Comparison of ENCODE assay signal across 13 mouse cellular contexts in the genomic region with DNA sequence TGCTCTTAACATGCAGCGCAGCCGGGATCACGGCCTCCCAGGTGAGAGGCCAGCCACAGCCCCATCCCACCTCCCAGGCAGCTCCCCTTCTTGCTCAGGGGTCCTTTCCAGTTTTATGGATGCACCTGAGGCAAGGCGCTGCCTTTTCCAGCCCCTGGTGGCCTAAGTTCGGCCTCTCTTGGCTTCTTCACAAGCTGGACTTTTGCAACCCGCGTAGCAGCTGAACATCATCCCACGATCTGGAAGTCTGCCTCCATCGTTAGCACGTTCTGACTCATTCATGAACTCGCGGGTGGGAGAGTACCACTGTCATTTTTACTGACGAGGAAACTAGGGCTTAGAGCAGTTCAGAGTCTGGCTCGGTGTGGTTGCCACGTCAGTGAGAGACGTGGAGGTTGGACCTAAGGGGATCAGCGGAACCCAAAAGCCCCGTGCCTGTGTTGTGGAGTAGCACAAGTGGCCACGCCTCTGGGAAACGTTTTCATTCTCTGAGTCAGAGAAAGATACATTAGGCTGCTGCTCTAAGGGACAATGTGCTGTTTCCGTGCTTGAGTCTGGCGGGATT. TPM values are rescaled to one million over a fixed set of nuclear protein-coding genes. Genes with fewer than 3 reads are reported as not detected.
DNase-seq lines count a peak whose midpoint lies in the region; ATAC-seq lines count a peak whose summit lies in the region.
"Had no signal": no experiment of that assay in that cellular context is flagged by ENCODE, and none has a peak within 500 bp of the region (broad histone marks: within the 10 kb centered on the region; RNA-seq: fewer than 3 reads in every experiment).

No protein-coding gene starts in this region.

- H3K4me2 ChIP-seq in midbrain, embryonic 11.5 days: no peak overlapping the region
- H3K4me2 ChIP-seq: limb, embryonic 13.5 days; lung, embryonic 15.5 days; midbrain, embryonic 13.5 days had no signal

- no peaks in the 10 kb centered on the region for H3K9me3 ChIP-seq in midbrain, embryonic 11.5 days (ENCODE audit: control insufficient read depth, low read length)
- H3K9me3 ChIP-seq: limb, embryonic 13.5 days; lung, embryonic 15.5 days; midbrain, embryonic 13.5 days had no signal

- no peak overlapping the region for H3K27ac ChIP-seq in midbrain, embryonic 11.5 days (ENCODE audit: low read depth, low read length)
- H3K27ac ChIP-seq: limb, embryonic 13.5 days; lung, embryonic 15.5 days; midbrain, embryonic 13.5 days had no signal

- H3K4me3 ChIP-seq in midbrain, embryonic 11.5 days (ENCODE audit: low read depth, low read length): no peak overlapping the region
- H3K4me3 ChIP-seq: limb, embryonic 13.5 days; lung, embryonic 15.5 days; midbrain, embryonic 13.5 days had no signal

- H3K9ac ChIP-seq in midbrain, embryonic 11.5 days (ENCODE audit: low read length): no peak overlapping the region
- H3K9ac ChIP-seq: limb, embryonic 13.5 days; lung, embryonic 15.5 days; midbrain, embryonic 13.5 days had no signal

- 0 out of 2 replicates have a peak, but pooled peaks cover 3% of the 10 kb centered on the region for H3K4me1 ChIP-seq in midbrain, embryonic 11.5 days (ENCODE audit: control insufficient read depth, insufficient read depth, low read length)
- H3K4me1 ChIP-seq: limb, embryonic 13.5 days; lung, embryonic 15.5 days; midbrain, embryonic 13.5 days had no signal

- H3K36me3 ChIP-seq in midbrain, embryonic 11.5 days (ENCODE audit: control insufficient read depth, insufficient read depth, low read length): no peaks in the 10 kb centered on the region
- H3K36me3 ChIP-seq: limb, embryonic 13.5 days; lung, embryonic 15.5 days; midbrain, embryonic 13.5 days had no signal

- DNase-seq in gastrocnemius, postnatal 25 days: peak; percentile 24
- no peak for DNase-seq in gastrocnemius, postnatal 4 days (ENCODE audit: low spot score in 2 of 2)
- DNase-seq in right cerebral cortex, adult 18-20 months: peak; percentile 79
- no peak for DNase-seq in right cerebral cortex, postnatal 4 days
- DNase-seq in layer of hippocampus, adult 9-11 months: peak; percentile 46
- DNase-seq in telencephalon, adult 2 months (ENCODE audit: low read depth, low spot score): peak; percentile 54
- DNase-seq in adrenal gland, postnatal 4 days (ENCODE audit: low spot score in 2 of 2): no peak
- DNase-seq in midbrain, embryonic 11.5 days (ENCODE audit: low spot score, missing footprints): no peak
- DNase-seq: cerebellum, adult 9-10 months had no signal

- 86% methylated on average over 22 of the region's 22 CpGs for WGBS in midbrain, embryonic 11.5 days

- H3K27me3 ChIP-seq in midbrain, embryonic 11.5 days (ENCODE audit: control insufficient read depth, insufficient read depth, low read length): no peaks in the 10 kb centered on the region
- H3K27me3 ChIP-seq: lung, embryonic 15.5 days; midbrain, embryonic 13.5 days had no signal

- no peak for ATAC-seq in midbrain, embryonic 11.5 days (ENCODE audit: low FRiP score)
- ATAC-seq: midbrain, embryonic 13.5 days had no signal

RNA-seq across cellular contexts. Expression of gene Mpo, which starts 8.4 kb away (rescaled TPM):
- not detected for total RNA-seq in gastrocnemius, postnatal 25 days (2021)
- total RNA-seq in gastrocnemius, postnatal 4 days (2021): under 1 TPM; 0.34 to 0.93 TPM
- 10 to 100 TPM in 1 of 2 experiments, 1 to 10 TPM in 1; 2.8 to 12.9 TPM for total RNA-seq in adrenal gland, postnatal 4 days (2021)
- polyA plus RNA-seq in midbrain, embryonic 11.5 days (2014; fragmentation: Nextera tagmentation; extraction: Ambion mirVana): 2.6 and 2.9 TPM in 2 replicates
- polyA plus RNA-seq: C2C12 had no signal

RNA-seq across cellular contexts. Expression of gene Lpo, which starts 26.3 kb away (rescaled TPM):
- not detected for total RNA-seq in gastrocnemius, postnatal 25 days (2021)
- total RNA-seq in gastrocnemius, postnatal 4 days (2021): not detected
- total RNA-seq in adrenal gland, postnatal 4 days (2021): not detected
- 0.27 and 0.57 TPM in 2 replicates for polyA plus RNA-seq in midbrain, embryonic 11.5 days (2014; fragmentation: Nextera tagmentation; extraction: Ambion mirVana)
- polyA plus RNA-seq: C2C12 had no signal

RNA-seq across cellular contexts. Expression of gene Tspoap1, which starts 41.5 kb away (rescaled TPM):
- under 1 TPM in 1 of 2 experiments, not detected in 1; 0.08 TPM for total RNA-seq in gastrocnemius, postnatal 25 days (2021)
- under 1 TPM; 0.18 to 0.39 TPM for total RNA-seq in gastrocnemius, postnatal 4 days (2021)
- 1 to 10 TPM; 6.4 to 7.6 TPM for total RNA-seq in adrenal gland, postnatal 4 days (2021)
- 7.0 and 9.0 TPM in 2 replicates for polyA plus RNA-seq in midbrain, embryonic 11.5 days (2014; fragmentation: Nextera tagmentation; extraction: Ambion mirVana)
- polyA plus RNA-seq: C2C12 had no signal

RNA-seq across cellular contexts. Expression of gene Mks1, which starts 51.2 kb away (rescaled TPM):
- total RNA-seq in gastrocnemius, postnatal 25 days (2021): 1 to 10 TPM; 1.2 to 1.5 TPM
- 1 to 10 TPM; 5.3 to 6.6 TPM for total RNA-seq in gastrocnemius, postnatal 4 days (2021)
- total RNA-seq in adrenal gland, postnatal 4 days (2021): 10 to 100 TPM; 22.3 to 22.5 TPM
- polyA plus RNA-seq in midbrain, embryonic 11.5 days (2014; fragmentation: Nextera tagmentation; extraction: Ambion mirVana): 11.0 and 12.1 TPM in 2 replicates

Comparison
In these comparisons a context has a peak if more than half of its experiments do, and no peak if none do; other contexts are left out.
1. DNase-seq: peak in gastrocnemius, postnatal 25 days (single experiment), right cerebral cortex, adult 18-20 months (single experiment), layer of hippocampus, adult 9-11 months (single experiment) and telencephalon, adult 2 months (single experiment); none in gastrocnemius, postnatal 4 days (0 of 2), right cerebral cortex, postnatal 4 days (single experiment), adrenal gland, postnatal 4 days (0 of 2) and midbrain, embryonic 11.5 days (single experiment).
2. RNA of gene Tspoap1, which starts 41.5 kb away (total RNA-seq): 6.4 to 7.6 TPM in adrenal gland, postnatal 4 days; 0.18 to 0.39 TPM in gastrocnemius, postnatal 4 days and 0.08 TPM in gastrocnemius, postnatal 25 days; every median in the first group is over 4 times any median in the second.